8 mouse cellular contexts compared by ENCODE assay signal in the genomic region with DNA sequence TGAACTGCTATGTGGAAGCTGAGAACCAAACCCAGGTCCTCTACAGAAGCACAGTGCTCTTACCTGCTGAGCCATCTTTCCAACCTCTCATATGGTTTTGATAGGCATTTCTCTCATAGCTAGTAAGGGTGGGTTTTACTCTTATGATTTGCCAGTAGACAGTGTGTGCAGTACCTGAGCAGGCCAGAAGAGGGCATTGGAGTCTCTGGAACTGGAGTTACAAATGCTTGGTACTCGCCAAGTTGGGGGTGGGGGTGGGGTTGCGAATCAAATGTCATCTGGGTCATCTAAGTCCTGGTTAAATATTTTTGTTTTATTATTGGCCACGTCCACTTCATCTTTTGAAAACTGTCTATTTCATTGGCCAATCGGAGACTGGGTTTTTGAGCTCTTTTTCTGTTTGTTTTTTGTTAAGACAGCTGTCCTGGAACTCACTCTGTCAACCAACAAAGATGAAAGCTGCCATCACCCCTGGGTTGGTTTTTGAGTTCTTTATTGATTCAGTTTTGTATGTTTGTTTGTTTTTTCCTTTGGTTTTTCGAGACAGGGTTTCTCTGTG. TPM values are rescaled to one million over a fixed set of nuclear protein-coding genes. Genes with fewer than 3 reads are reported as not detected.
DNase-seq lines count a peak whose midpoint lies in the region; ATAC-seq and TF ChIP-seq lines count a peak whose summit lies in the region.

No protein-coding gene starts in this region.

- no peak for ATAC-seq in midbrain, embryonic 13.5 days
- no peak for ATAC-seq in lung, embryonic 14.5 days (ENCODE audit: insufficient read depth)

- no peak overlapping the region for H3K27ac ChIP-seq in midbrain, embryonic 10.5 days (replicated peaks)
- H3K27ac ChIP-seq in midbrain, embryonic 13.5 days: no peak overlapping the region
- no peak overlapping the region for H3K27ac ChIP-seq in lung, embryonic 14.5 days (ENCODE audit: low read depth)

- no peak overlapping the region for H3K4me3 ChIP-seq in midbrain, embryonic 10.5 days
- H3K4me3 ChIP-seq in midbrain, embryonic 13.5 days (replicated peaks): no peak overlapping the region
- no peak overlapping the region for H3K4me3 ChIP-seq in lung, embryonic 14.5 days (ENCODE audit: low read depth, low read length)

- TF ChIP-seq CTCF in brain, embryonic 14.5 days (IDR thresholded peaks at IDR 0.05; ENCODE audit: borderline replicate concordance, extremely low read depth, insufficient read depth, insufficient read length): peak; percentile 60; the same call in 1 of the 2 replicates
- peak; percentile 69 for TF ChIP-seq CTCF in lung, embryonic 14.5 days (IDR thresholded peaks at IDR 0.05; ENCODE audit: low read depth)

- peaks cover 45% of the 10 kb centered on the region for H3K36me3 ChIP-seq in midbrain, embryonic 10.5 days
- H3K36me3 ChIP-seq in midbrain, embryonic 13.5 days: peaks cover 41% of the 10 kb centered on the region
- H3K36me3 ChIP-seq in lung, embryonic 14.5 days (ENCODE audit: insufficient read depth): peaks cover 39% of the 10 kb centered on the region

- no peak overlapping the region for H3K4me2 ChIP-seq in midbrain, embryonic 13.5 days (replicated peaks)
- no peak overlapping the region for H3K4me2 ChIP-seq in lung, embryonic 14.5 days

- no peak overlapping the region for H3K9ac ChIP-seq in midbrain, embryonic 13.5 days (replicated peaks)
- H3K9ac ChIP-seq in lung, embryonic 14.5 days: no peak overlapping the region

- DNase-seq in adrenal gland, adult 18-20 months (ENCODE audit: low spot score in 2 of 2): peak; percentile 69 to 71
- no peak for DNase-seq in adrenal gland, postnatal 4 days (ENCODE audit: low spot score in 2 of 2)
- DNase-seq in midbrain, embryonic 10.5 days (ENCODE audit: low spot score): peak; percentile 68
- peak; percentile 52 for DNase-seq in brain, embryonic 14.5 days (ENCODE audit: low read depth)
- peak; percentile 83 for DNase-seq in heart, postnatal 4 days
- DNase-seq in lung, embryonic 14.5 days: peak; percentile 78
- peak; percentile 69 to 79 for DNase-seq in spleen, postnatal 14 days (ENCODE audit: low spot score in 2 of 2)

- H3K27me3 ChIP-seq in midbrain, embryonic 10.5 days (ENCODE audit: low read depth, poor library complexity, severe bottlenecking): no peaks in the 10 kb centered on the region
- no peaks in the 10 kb centered on the region for H3K27me3 ChIP-seq in midbrain, embryonic 13.5 days
- no peaks in the 10 kb centered on the region for H3K27me3 ChIP-seq in lung, embryonic 14.5 days (ENCODE audit: insufficient read depth, low read length)

- 55% methylated on average over 5 of the region's 5 CpGs for WGBS in midbrain, embryonic 10.5 days
- 64% methylated on average over 5 of the region's 5 CpGs for WGBS in midbrain, embryonic 13.5 days
- WGBS in lung, embryonic 14.5 days: 58% methylated on average over 5 of the region's 5 CpGs

- no peak for TF ChIP-seq POLR2A in brain, embryonic 14.5 days (IDR thresholded peaks at IDR 0.05; ENCODE audit: borderline replicate concordance, extremely low read depth, insufficient read depth, insufficient read length, poor library complexity, severe bottlenecking)

- peaks cover 26% of the 10 kb centered on the region for H3K4me1 ChIP-seq in midbrain, embryonic 10.5 days
- peaks cover 5% of the 10 kb centered on the region for H3K4me1 ChIP-seq in midbrain, embryonic 13.5 days (replicated peaks)
- H3K4me1 ChIP-seq in lung, embryonic 14.5 days (ENCODE audit: insufficient read depth): no peaks in the 10 kb centered on the region

- H3K9me3 ChIP-seq in midbrain, embryonic 10.5 days (replicated peaks): no peaks in the 10 kb centered on the region
- H3K9me3 ChIP-seq in midbrain, embryonic 13.5 days: no peaks in the 10 kb centered on the region
- no peaks in the 10 kb centered on the region for H3K9me3 ChIP-seq in lung, embryonic 14.5 days (ENCODE audit: low read depth, low read length)

RNA-seq across cellular contexts. Expression of gene Dhx37, which starts 21.9 kb away (rescaled TPM):
- 10 to 100 TPM; 16.7 to 19.3 TPM for total RNA-seq in adrenal gland, adult 18-20 months (2021)
- 10 to 100 TPM; 14.0 to 16.0 TPM for total RNA-seq in adrenal gland, postnatal 4 days (2021)
- 17.4 and 21.2 TPM in 2 replicates for polyA plus RNA-seq in midbrain, embryonic 10.5 days (2016; fragmentation: Nextera tagmentation; extraction: Ambion mirVana)
- polyA plus RNA-seq in midbrain, embryonic 13.5 days (2015; fragmentation: Nextera tagmentation; extraction: Ambion mirVana): 12.1 and 13.2 TPM in 2 replicates
- polyA plus RNA-seq in brain, embryonic 14.5 days (2012; rRNA removed): 27.6 and 31.5 TPM in 2 replicates
- 10 to 100 TPM; 13.6 to 14.6 TPM for total RNA-seq in heart, postnatal 4 days (2021)
- polyA plus RNA-seq in lung, embryonic 14.5 days (2014; fragmentation: Nextera tagmentation; extraction: Ambion mirVana): 11.9 and 13.3 TPM in 2 replicates

RNA-seq across cellular contexts. Expression of gene Ubc, which starts 22.0 kb away (rescaled TPM):
- 1,000 to 10,000 TPM; 1,721 to 2,004 TPM for total RNA-seq in adrenal gland, adult 18-20 months (2021)
- 1,000 to 10,000 TPM; 1,138 to 1,334 TPM for total RNA-seq in adrenal gland, postnatal 4 days (2021)
- polyA plus RNA-seq in midbrain, embryonic 10.5 days (2016; fragmentation: Nextera tagmentation; extraction: Ambion mirVana): 957 and 1,129 TPM in 2 replicates
- polyA plus RNA-seq in midbrain, embryonic 13.5 days (2015; fragmentation: Nextera tagmentation; extraction: Ambion mirVana): 1,275 and 1,322 TPM in 2 replicates
- 784 and 896 TPM in 2 replicates for polyA plus RNA-seq in brain, embryonic 14.5 days (2012; rRNA removed)
- 100 to 1,000 TPM; 781 to 834 TPM for total RNA-seq in heart, postnatal 4 days (2021)
- polyA plus RNA-seq in lung, embryonic 14.5 days (2014; fragmentation: Nextera tagmentation; extraction: Ambion mirVana): 1,057 and 1,103 TPM in 2 replicates

RNA-seq across cellular contexts. Expression of gene Gm10382, which starts 22.9 kb away (rescaled TPM):
- under 1 TPM; 0.42 to 0.50 TPM for total RNA-seq in adrenal gland, adult 18-20 months (2021)
- under 1 TPM in 1 of 2 experiments, not detected in 1; 0.25 TPM for total RNA-seq in adrenal gland, postnatal 4 days (2021)
- polyA plus RNA-seq in midbrain, embryonic 10.5 days (2016; fragmentation: Nextera tagmentation; extraction: Ambion mirVana): 0.56 and 0.57 TPM in 2 replicates
- polyA plus RNA-seq in midbrain, embryonic 13.5 days (2015; fragmentation: Nextera tagmentation; extraction: Ambion mirVana): 0.39 and 0.89 TPM in 2 replicates
- 0.34 and 0.58 TPM in 2 replicates for polyA plus RNA-seq in brain, embryonic 14.5 days (2012; rRNA removed)
- under 1 TPM; 0.21 to 0.29 TPM for total RNA-seq in heart, postnatal 4 days (2021)
- polyA plus RNA-seq in lung, embryonic 14.5 days (2014; fragmentation: Nextera tagmentation; extraction: Ambion mirVana): 0.45 and 0.46 TPM in 2 replicates

RNA-seq across cellular contexts. Expression of gene Bri3bp, which starts 29.3 kb away (rescaled TPM):
- total RNA-seq in adrenal gland, adult 18-20 months (2021): 10 to 100 TPM; 18.7 to 32.1 TPM
- total RNA-seq in adrenal gland, postnatal 4 days (2021): 10 to 100 TPM; 34.2 to 37.0 TPM
- polyA plus RNA-seq in midbrain, embryonic 10.5 days (2016; fragmentation: Nextera tagmentation; extraction: Ambion mirVana): 49.2 and 54.7 TPM in 2 replicates
- polyA plus RNA-seq in midbrain, embryonic 13.5 days (2015; fragmentation: Nextera tagmentation; extraction: Ambion mirVana): 28.2 and 29.6 TPM in 2 replicates
- polyA plus RNA-seq in brain, embryonic 14.5 days (2012; rRNA removed): 13.0 and 23.5 TPM in 2 replicates
- total RNA-seq in heart, postnatal 4 days (2021): 10 to 100 TPM; 55.8 to 56.3 TPM
- 37.6 and 37.9 TPM in 2 replicates for polyA plus RNA-seq in lung, embryonic 14.5 days (2014; fragmentation: Nextera tagmentation; extraction: Ambion mirVana)

Comparison
In these comparisons a context has a peak if more than half of its experiments do, and no peak if none do; other contexts are left out.
1. DNase-seq: peak in adrenal gland, adult 18-20 months (2 of 2), midbrain, embryonic 10.5 days (single experiment), brain, embryonic 14.5 days (single experiment), heart, postnatal 4 days (single experiment), lung, embryonic 14.5 days (single experiment) and spleen, postnatal 14 days (2 of 2); none in adrenal gland, postnatal 4 days (0 of 2).